Mouse (Mus musculus) stomach, embryonic 16.5 days (tissue): ENCODE measurements at regions not wholly inside any gene's neighbourhood (a gene's known extent, or its start where the extent isn't known, plus 50 kb on each side); places are given as distances from the start of the nearest gene placed in this dataset.
A peak's percentile ranks its signal among the peaks of the same experiment; 100 is the strongest.

Experiments
- ATAC-seq: fragments of 200-750 bp; cut with Nextera tagmentation; 2 replicates; pipeline ENCODE4 v1.8.0; 2017; ENCODE audit warnings: moderate number of reproducible peaks, moderate TSS enrichment; ENCODE audit not compliant: insufficient read depth, low FRiP score
- H3K27ac ChIP-seq: fragments of 300-500 bp; sonication (generic); 2 replicates; pipeline ENCODE4 v1.5.1; 2014; ENCODE audit warnings: low read length
- H3K27me3 ChIP-seq: fragments of 300-500 bp; sonication (generic); 2 replicates; pipeline ENCODE4 v1.6.1; 2014; ENCODE audit warnings: low read length, control low read depth, mixed read lengths; ENCODE audit not compliant: control insufficient read depth, insufficient read depth
- H3K36me3 ChIP-seq: fragments of 300-500 bp; sonication (generic); 2 replicates; pipeline ENCODE4 v1.6.1; 2014; ENCODE audit warnings: low read length; ENCODE audit not compliant: control insufficient read depth, insufficient read depth
- H3K4me1 ChIP-seq: fragments of 300-500 bp; sonication (generic); 2 replicates; pipeline ENCODE4 v1.6.1; 2014; ENCODE audit warnings: low read length, control low read depth, mixed read lengths; ENCODE audit not compliant: control insufficient read depth, insufficient read depth
- H3K4me2 ChIP-seq: fragments of 300-500 bp; sonication (generic); 2 replicates; pipeline ENCODE4 v1.6.1; 2014; ENCODE audit warnings: low read depth, low read length, mixed read lengths
- H3K4me3 ChIP-seq: fragments of 300-500 bp; sonication (generic); replicated peaks from 2 replicates; pipeline ENCODE4 v1.5.1; 2014; ENCODE audit warnings: mild to moderate bottlenecking, low read length
- H3K9ac ChIP-seq: fragments of 300-500 bp; sonication (generic); 2 replicates; pipeline ENCODE4 v1.6.1; 2014; ENCODE audit warnings: low read length
- H3K9me3 ChIP-seq: fragments of 300-500 bp; sonication (generic); replicated peaks from 2 replicates; pipeline ENCODE4 v1.6.1; 2016; ENCODE audit warnings: low read length, control low read depth; ENCODE audit not compliant: control insufficient read depth
- WGBS: fragments of 180-500 bp; shearing (Covaris S2); extraction: QIAGEN DNeasy Blood & Tissue Kit; methylation state at CpG from one replicate; pipeline ENCODE4 v1.1.7; 2014; 5-methylcytosine and 5-hydroxymethylcytosine counted together

- H3K36me3 ChIP-seq = no peaks in the 10 kb centered on the region
- H3K9me3 ChIP-seq = no peaks in the 10 kb centered on the region
- no peaks in the 10 kb centered on the region for H3K4me1 ChIP-seq
- no peaks in the 10 kb centered on the region for H3K27me3 ChIP-seq
- no peak overlapping the region for H3K4me3 ChIP-seq
- no peak for ATAC-seq
- WGBS = 73% methylated on average over 6 of the region's 6 CpGs
- H3K9ac ChIP-seq = no peak overlapping the region
- H3K27ac ChIP-seq = peak overlapping the region; percentile 11; the same call in 1 of the 2 replicates
- no peak overlapping the region for H3K4me2 ChIP-seq
These were observed 68.4 kb upstream of the Thpo start for GRCm38 (mm10) chr16:20802724-20803123.

GRCm38 (mm10) chr16:20800038-20800437, 65.7 kb upstream of the Thpo start:
- no peak overlapping the region for H3K4me2 ChIP-seq
- H3K4me1 ChIP-seq = no peaks in the 10 kb centered on the region
- H3K9ac ChIP-seq = no peak overlapping the region
- H3K27ac ChIP-seq = no peak overlapping the region
- no peaks in the 10 kb centered on the region for H3K27me3 ChIP-seq
- no peak overlapping the region for H3K4me3 ChIP-seq
- ATAC-seq = no peak
- H3K9me3 ChIP-seq = no peaks in the 10 kb centered on the region
- no peaks in the 10 kb centered on the region for H3K36me3 ChIP-seq
- 78% methylated on average over 3 of the region's 3 CpGs for WGBS

- Histone ChIP-seq H3K27ac (no peak overlapping the region), H3K36me3 (no peaks in the 10 kb centered on the region), H3K9ac (no peak overlapping the region), H3K9me3 (no peaks in the 10 kb centered on the region), H3K4me2 (no peak overlapping the region), H3K4me3 (no peak overlapping the region), H3K4me1 (no peaks in the 10 kb centered on the region), H3K27me3 (no peaks in the 10 kb centered on the region)
- WGBS = 52% methylated on average over 4 of the region's 4 CpGs
- no peak for ATAC-seq
These were observed 63.8 kb upstream of the Thpo start for GRCm38 (mm10) chr16:20798115-20798514.

- ATAC-seq = no peak
- H3K4me1 ChIP-seq = no peaks in the 10 kb centered on the region
- H3K27ac ChIP-seq = no peak overlapping the region
- H3K36me3 ChIP-seq = no peaks in the 10 kb centered on the region
- H3K4me2 ChIP-seq = no peak overlapping the region
- no peak overlapping the region for H3K9ac ChIP-seq
- H3K9me3 ChIP-seq = no peaks in the 10 kb centered on the region
- no peaks in the 10 kb centered on the region for H3K27me3 ChIP-seq
- H3K4me3 ChIP-seq = no peak overlapping the region
- 78% methylated on average over 1 of the region's 1 CpGs for WGBS
These were observed 60.4 kb upstream of the Thpo start for GRCm38 (mm10) chr16:20794721-20795120.
